Mouse (Mus musculus): ENCODE data around the gene Med16. TPM values are rescaled to one million over a fixed set of nuclear protein-coding genes. Genes with fewer than 3 reads are reported as not detected.

Gene Med16
- total and polyA plus RNA-seq, 2 experiments from 2014 or later, result 36.2 to 64.7 TPM

- H3K36me3 ChIP-seq (replicated peaks; ENCODE audit: control insufficient read depth, insufficient read depth, low read length), result no peaks in the 10 kb centered on the region
- DNase-seq (ENCODE audit: low spot score) (no peak), ATAC-seq (ENCODE audit: insufficient read depth, low read depth) (no peak)
- no peak overlapping the region for H3K4me2 ChIP-seq (ENCODE audit: low read depth, low read length)
- no peak overlapping the region for H3K4me3 ChIP-seq (ENCODE audit: low read depth, low read length)
- H3K9ac ChIP-seq (replicated peaks; ENCODE audit: low read depth, low read length), result no peak overlapping the region
- no peak overlapping the region for H3K27ac ChIP-seq (ENCODE audit: low read depth)
- no peaks in the 10 kb centered on the region for H3K27me3 ChIP-seq (ENCODE audit: control insufficient read depth, insufficient read depth, low read length)
- no peaks in the 10 kb centered on the region for H3K9me3 ChIP-seq (replicated peaks; ENCODE audit: control insufficient read depth, low read length)
- 82% methylated on average over 8 of the region's 9 CpGs for WGBS
- peaks cover 11% of the 10 kb centered on the region; the same call in 1 of the 2 replicates for H3K4me1 ChIP-seq (ENCODE audit: control insufficient read depth, insufficient read depth)
- TF ChIP-seq EP300 (IDR thresholded peaks at IDR 0.05; ENCODE audit: low read depth), result no peak
- no peak for TF ChIP-seq CTCF (IDR thresholded peaks at IDR 0.05; ENCODE audit: low read depth)
These were observed 34.8 kb upstream of the Med16 start for GRCm38 (mm10) chr10:79943471-79943901.

DNA sequence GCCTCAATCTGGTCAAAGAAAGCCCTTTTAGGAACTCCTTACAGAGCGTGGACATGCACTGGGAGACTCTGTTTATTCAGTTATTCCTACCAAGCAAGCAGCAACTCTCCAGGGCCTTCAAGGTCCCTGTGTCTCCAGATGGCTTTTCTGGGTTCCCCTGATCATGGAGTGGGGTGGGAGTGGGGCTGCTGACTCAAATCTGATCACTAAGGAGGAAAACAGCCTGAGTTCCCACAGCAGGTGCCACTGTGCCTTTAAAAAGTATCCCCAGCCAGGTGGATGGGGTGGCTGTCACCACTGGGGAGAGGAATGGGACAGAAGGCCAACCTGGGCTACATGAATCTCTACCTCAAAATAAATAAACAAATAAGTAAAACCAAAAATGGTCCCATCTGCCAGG lies 34.3 kb upstream of the Med16 start:
- no peak overlapping the region for H3K4me3 ChIP-seq (ENCODE audit: low read depth, low read length)
- H3K4me2 ChIP-seq (ENCODE audit: low read depth, low read length), result no peak overlapping the region
- no peaks in the 10 kb centered on the region for H3K36me3 ChIP-seq (replicated peaks; ENCODE audit: control insufficient read depth, insufficient read depth, low read length)
- ATAC-seq (ENCODE audit: insufficient read depth, low read depth) (no peak), DNase-seq (ENCODE audit: low spot score) (no peak)
- no peaks in the 10 kb centered on the region for H3K9me3 ChIP-seq (replicated peaks; ENCODE audit: control insufficient read depth, low read length)
- WGBS, result 100% methylated on average over 1 of the region's 1 CpGs
- H3K4me1 ChIP-seq (ENCODE audit: control insufficient read depth, insufficient read depth), result peaks cover 11% of the 10 kb centered on the region; the same call in 1 of the 2 replicates
- H3K27ac ChIP-seq (ENCODE audit: low read depth), result no peak overlapping the region
- TF ChIP-seq EP300 (IDR thresholded peaks at IDR 0.05; ENCODE audit: low read depth) (no peak), CTCF (IDR thresholded peaks at IDR 0.05; ENCODE audit: low read depth) (no peak)
- H3K27me3 ChIP-seq (ENCODE audit: control insufficient read depth, insufficient read depth, low read length), result no peaks in the 10 kb centered on the region
- H3K9ac ChIP-seq (replicated peaks; ENCODE audit: low read depth, low read length), result no peak overlapping the region

GRCm38 (mm10) chr10:79940749-79941148 lies 32.0 kb upstream of the Med16 start:
- ATAC-seq (ENCODE audit: insufficient read depth, low read depth) (no peak), DNase-seq (ENCODE audit: low spot score) (no peak)
- H3K9ac ChIP-seq (replicated peaks; ENCODE audit: low read depth, low read length), result 0 out of 2 replicates have a peak overlapping the region, but pooled peaks have one; percentile 19
- no peak overlapping the region for H3K4me2 ChIP-seq (ENCODE audit: low read depth, low read length)
- H3K27ac ChIP-seq (ENCODE audit: low read depth), result no peak overlapping the region
- TF ChIP-seq CTCF (IDR thresholded peaks at IDR 0.05; ENCODE audit: low read depth) (no peak), EP300 (IDR thresholded peaks at IDR 0.05; ENCODE audit: low read depth) (no peak)
- H3K27me3 ChIP-seq (ENCODE audit: control insufficient read depth, insufficient read depth, low read length), result no peaks in the 10 kb centered on the region
- WGBS, result 31% methylated on average over 7 of the region's 7 CpGs
- no peak overlapping the region for H3K4me3 ChIP-seq (ENCODE audit: low read depth, low read length)
- no peaks in the 10 kb centered on the region for H3K36me3 ChIP-seq (replicated peaks; ENCODE audit: control insufficient read depth, insufficient read depth, low read length)
- H3K4me1 ChIP-seq (ENCODE audit: control insufficient read depth, insufficient read depth), result peaks cover 24% of the 10 kb centered on the region
- H3K9me3 ChIP-seq (replicated peaks; ENCODE audit: control insufficient read depth, low read length), result no peaks in the 10 kb centered on the region

DNA sequence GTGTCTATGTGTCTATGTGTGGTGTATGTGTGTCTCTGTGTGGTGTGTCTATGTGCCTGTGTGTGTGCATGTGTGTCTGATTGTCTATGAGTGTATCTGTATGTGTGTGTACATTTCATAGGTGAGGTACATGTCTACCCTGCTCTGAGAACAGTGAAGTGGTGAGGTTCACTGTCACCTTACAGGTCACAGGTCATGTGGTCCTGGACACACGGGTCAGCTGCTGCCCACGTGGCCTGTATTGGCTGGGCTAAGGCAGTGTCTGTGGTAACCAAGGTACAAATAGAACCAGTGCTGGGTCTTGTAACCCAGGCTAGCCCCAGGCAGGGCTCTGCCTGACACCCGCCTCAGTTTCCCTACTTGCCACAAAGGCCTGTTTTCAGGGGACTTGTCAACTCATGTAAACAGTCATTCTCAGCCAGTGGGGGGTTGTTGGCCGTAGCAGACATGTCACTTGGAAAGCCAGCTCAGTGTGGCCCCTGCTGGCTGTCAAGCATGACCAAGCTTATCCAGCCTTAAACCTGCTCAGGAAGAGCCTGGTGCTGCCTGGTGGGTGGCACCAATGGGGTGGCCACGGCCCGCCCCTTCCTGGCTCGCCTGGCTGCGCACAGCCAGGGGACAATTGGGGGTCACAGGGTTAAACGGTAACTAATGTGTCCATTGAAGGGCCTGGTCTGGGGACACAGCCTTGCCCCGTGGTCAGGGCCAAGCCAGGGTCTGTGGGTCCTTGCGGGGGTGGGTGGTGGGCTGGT lies 29.2 kb upstream of the Med16 start:
- TF ChIP-seq CTCF (IDR thresholded peaks at IDR 0.05; ENCODE audit: low read depth) (no peak), EP300 (IDR thresholded peaks at IDR 0.05; ENCODE audit: low read depth) (no peak)
- Histone ChIP-seq H3K27me3 (ENCODE audit: control insufficient read depth, insufficient read depth, low read length) (no peaks in the 10 kb centered on the region), H3K4me2 (ENCODE audit: low read depth, low read length) (peak overlapping the region; percentile 55; the same call in 1 of the 2 replicates), H3K36me3 (replicated peaks; ENCODE audit: control insufficient read depth, insufficient read depth, low read length) (no peaks in the 10 kb centered on the region), H3K4me3 (ENCODE audit: low read depth, low read length) (no peak overlapping the region), H3K27ac (ENCODE audit: low read depth) (no peak overlapping the region), H3K9me3 (replicated peaks; ENCODE audit: control insufficient read depth, low read length) (no peaks in the 10 kb centered on the region), H3K9ac (replicated peaks; ENCODE audit: low read depth, low read length) (no peak overlapping the region), H3K4me1 (ENCODE audit: control insufficient read depth, insufficient read depth) (peaks cover 25% of the 10 kb centered on the region)
- ATAC-seq (ENCODE audit: insufficient read depth, low read depth), result no peak
- WGBS, result 85% methylated on average over 11 of the region's 11 CpGs
- DNase-seq (ENCODE audit: low spot score), result no peak

DNA sequence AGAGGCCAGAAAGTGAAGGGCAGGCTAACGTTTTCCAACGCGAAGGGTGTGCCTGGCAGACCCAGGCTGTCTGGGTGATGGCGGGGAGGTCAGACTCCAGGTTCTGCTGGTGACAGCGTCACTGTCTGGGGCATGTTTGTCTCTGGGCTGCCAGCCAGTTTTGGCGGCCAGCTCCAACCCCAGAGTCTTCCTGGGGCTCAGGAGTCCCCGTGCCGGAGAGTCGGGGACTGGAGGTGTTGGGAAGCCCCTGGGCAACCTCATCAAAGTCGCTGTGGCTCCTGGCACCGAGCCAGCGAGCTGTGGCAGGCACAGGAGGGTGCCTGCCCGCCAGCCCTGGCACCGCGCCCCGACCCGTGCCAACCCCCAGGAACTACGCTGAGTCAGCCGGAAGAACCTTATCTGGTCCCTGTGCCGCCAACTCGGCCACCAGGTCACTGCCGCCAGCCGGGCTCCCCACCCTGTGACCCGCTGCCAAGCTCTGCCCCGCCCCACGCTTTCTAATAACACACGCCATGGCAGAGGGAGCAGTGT lies 28.3 kb upstream of the Med16 start:
- DNase-seq (ENCODE audit: low spot score), result peak; percentile 81
- Histone ChIP-seq H3K27ac (ENCODE audit: low read depth) (peak overlapping the region; percentile 58), H3K27me3 (ENCODE audit: control insufficient read depth, insufficient read depth, low read length) (no peaks in the 10 kb centered on the region), H3K4me2 (ENCODE audit: low read depth, low read length) (peak overlapping the region; percentile 55), H3K4me3 (ENCODE audit: low read depth, low read length) (peak overlapping the region; percentile 28), H3K4me1 (ENCODE audit: control insufficient read depth, insufficient read depth) (peaks cover 32% of the 10 kb centered on the region), H3K9ac (replicated peaks; ENCODE audit: low read depth, low read length) (no peak overlapping the region), H3K36me3 (replicated peaks; ENCODE audit: control insufficient read depth, insufficient read depth, low read length) (no peaks in the 10 kb centered on the region), H3K9me3 (replicated peaks; ENCODE audit: control insufficient read depth, low read length) (no peaks in the 10 kb centered on the region)
- ATAC-seq (ENCODE audit: insufficient read depth, low read depth), result peak; percentile 84
- 13% methylated on average over 23 of the region's 27 CpGs for WGBS
- TF ChIP-seq EP300 (IDR thresholded peaks at IDR 0.05; ENCODE audit: low read depth), result peak; percentile 94
- no peak for TF ChIP-seq CTCF (IDR thresholded peaks at IDR 0.05; ENCODE audit: low read depth)

Measured in heart, postnatal 0 days (tissue).